Mouse (Mus musculus) erythroid progenitor cell, adult 5-6 weeks (primary cell): ENCODE data around the gene Btrc. TPM values are rescaled to one million over a fixed set of nuclear protein-coding genes. Genes with fewer than 3 reads are reported as not detected.

Experiments
- ATAC-seq: replicated peaks from 2 replicates; pipeline ENCODE4 v1.8.0; 2016; ENCODE audit warnings: moderate number of reproducible peaks, mild to moderate bottlenecking, moderate TSS enrichment, inconsistent platforms; ENCODE audit not compliant: poor library complexity, low FRiP score, severe bottlenecking
- total RNA-seq, 2 experiments: library from RNA; stranded (forward) in 1 of 2; stranded (reverse) in 1 of 2; fragments of 150-400 nt in 1 of 2; fragments of 186-747, 209-891 nt in 1 of 2; gene quantifications; 2 replicates each; pipeline versions ENCODE4 v1.2.3 to v1.2.4; 2015 to 2017; ENCODE audit warnings: low replicate concordance in 2 of 2

Btrc gene
- total RNA-seq, 2 experiments from 2014 or later, result 130 to 268 TPM

DNA sequence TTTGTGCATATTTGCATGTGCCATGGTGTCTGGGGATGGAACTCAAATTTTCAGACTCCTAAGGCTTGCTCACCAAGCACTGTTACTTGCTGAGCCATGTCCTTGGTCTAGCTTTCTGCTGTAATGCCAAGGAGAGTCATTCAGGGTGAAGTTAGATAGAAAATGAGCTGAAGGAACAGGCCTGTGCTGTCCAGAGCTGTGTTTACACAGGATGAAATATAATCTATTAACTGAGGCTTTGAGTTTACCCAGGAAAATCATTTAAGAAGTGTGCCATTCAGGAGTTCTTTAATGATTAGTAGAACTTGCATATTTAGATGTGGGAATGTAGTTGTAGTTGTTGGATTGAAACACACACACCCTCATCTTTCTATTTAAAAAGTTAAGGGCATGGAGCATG, 54.1 kb downstream of the Btrc start:
- no peak for ATAC-seq

DNA sequence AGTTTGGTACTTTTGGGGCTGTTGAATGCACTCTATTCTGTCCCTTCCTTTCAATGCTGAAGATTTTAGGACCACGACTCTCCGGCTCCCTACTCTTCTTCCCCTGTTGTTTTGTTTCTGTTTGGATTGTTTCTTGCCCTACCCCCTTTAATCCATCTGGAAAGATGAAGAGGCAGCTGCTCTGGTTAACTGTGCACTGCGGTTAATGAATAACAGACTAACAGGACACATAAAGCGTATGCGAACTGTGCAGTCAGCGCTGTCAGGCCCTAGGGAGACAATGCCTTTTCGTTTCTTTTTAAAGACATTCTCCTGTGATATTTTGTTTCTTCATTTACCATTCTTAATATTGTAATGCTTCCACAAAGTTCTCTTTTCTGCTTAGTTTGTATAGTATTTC, 58.7 kb downstream of the Btrc start:
- no peak for ATAC-seq

DNA sequence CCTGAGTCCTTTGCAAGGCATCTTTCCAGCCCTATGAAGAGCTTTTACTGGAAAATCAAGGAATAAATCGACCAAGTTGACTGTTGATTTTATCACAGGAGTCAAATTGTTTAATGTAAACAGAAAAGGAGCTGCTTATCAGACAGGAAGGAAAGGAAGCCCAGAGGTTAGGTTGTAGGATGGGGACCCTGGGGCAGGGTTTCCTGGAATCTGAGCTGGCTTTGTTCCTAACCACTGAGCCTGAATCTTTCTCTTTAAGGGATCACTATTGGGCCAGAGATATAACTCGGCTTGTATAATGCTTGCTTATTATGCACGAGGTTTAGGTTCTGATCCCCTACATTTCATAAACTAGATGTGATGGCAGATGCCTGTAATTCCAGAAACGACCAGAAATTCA, 64.6 kb downstream of the Btrc start:
- no peak for ATAC-seq

DNA sequence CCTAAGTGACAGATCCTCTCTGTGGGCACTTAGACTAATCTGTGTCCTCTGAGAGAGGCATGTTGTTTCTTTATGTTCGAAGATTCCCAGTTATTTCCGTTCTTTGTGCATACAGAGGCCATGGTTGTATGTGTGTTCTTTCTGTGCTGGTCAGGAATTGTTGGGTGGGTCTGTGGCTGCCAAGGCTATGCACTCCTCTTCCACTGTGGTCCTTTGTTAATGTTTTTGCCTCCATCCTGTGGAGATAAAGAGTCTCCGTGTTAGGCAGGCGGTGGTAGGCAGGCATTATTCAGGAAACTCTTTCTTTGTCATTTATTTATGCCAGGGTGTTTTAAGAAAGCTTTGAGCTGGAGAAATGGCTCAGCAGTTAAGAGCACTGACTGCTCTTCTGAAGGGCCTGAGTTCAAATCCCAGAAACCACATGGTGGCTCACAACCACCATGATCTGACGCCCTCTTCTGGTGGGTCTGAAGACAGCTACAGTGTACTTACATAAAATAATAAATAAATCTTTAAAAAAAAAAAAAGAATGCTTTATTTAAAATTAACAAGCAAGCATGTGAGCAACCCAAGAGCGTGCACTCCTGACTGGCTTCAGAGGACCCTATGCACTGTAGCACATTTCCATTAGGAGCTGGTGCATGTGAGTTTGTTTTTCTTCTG, 67.6 kb downstream of the Btrc start:
- ATAC-seq, result no peak

DNA sequence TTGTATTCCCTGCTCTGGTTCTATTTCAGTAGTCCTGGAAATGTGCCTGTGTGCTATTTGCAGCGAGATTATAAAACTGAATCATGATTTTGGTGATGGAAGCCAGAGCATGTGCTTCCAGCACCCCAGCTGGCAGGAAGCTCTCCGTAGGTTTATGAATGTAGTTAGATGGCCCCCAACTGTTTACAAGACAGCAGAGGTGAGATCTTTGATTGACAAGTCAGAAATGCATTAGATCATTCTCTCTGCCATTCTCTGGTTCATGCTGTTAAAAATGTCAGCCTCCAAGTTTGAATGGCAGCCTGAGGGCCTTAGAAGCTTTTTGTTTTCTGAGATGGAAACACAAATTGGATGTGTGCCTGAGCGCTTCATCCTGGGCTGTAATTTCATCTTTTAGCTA, 68.8 kb downstream of the Btrc start:
- ATAC-seq, result no peak

- peak; percentile 97 for ATAC-seq
Measured at GRCm38 (mm10) chr19:45436019-45436418, 72.5 kb downstream of the Btrc start.

DNA sequence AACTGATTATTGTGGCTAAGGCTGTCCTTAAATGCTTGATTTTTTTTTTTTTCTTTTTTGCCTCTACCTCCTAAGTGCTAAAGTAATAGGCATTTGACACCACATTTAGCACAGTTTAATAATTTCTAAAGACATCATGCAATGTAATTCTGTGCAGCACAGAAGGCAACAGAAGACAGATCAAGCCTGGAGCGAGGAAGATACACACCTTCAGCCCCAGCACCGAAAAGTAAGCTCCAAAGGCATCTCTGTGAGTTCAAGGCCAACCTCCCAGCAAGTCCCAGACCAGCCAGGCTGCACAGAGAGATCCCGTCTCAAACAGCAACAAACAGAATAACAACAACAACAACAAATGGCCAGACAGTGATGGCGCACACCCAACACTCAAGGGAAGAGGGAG, 73.6 kb downstream of the Btrc start:
- no peak for ATAC-seq

GRCm38 (mm10) chr19:45438191-45438590, 74.7 kb downstream of the Btrc start:
- no peak for ATAC-seq

GRCm38 (mm10) chr19:45438928-45439846, 75.7 kb downstream of the Btrc start:
- ATAC-seq, result no peak

DNA sequence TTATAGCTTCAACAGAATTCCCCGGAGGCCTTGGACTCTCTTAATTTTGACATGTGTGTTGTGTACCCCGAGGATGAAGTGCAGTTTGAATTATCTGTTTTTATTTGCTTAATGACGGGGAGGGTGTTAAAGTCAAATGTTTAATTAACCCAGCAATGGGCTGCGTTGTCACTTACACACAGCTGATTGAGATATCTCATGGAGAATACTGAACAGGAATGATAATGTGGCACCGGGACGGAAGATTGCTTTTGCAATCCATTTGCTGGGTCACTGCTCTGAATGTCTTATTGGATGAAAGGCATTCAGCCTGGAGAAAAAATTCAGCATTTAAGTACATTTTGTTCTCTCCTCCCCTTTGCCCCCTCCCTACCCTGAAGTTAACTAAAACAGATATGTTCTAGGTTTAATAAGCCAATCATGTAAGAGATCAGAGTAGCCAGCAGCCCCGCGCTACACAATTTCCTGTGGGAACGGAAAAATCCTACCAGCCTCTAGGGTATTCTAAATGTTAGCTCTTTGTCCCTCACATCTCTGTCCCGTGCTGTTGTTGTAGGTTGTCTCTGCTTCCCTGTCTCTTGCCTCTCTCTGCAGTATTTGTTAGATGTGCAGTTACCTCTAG, 77.1 kb downstream of the Btrc start:
- ATAC-seq, result no peak

- no peak for ATAC-seq
Measured at GRCm38 (mm10) chr19:45441717-45442116, 78.2 kb downstream of the Btrc start.

DNA sequence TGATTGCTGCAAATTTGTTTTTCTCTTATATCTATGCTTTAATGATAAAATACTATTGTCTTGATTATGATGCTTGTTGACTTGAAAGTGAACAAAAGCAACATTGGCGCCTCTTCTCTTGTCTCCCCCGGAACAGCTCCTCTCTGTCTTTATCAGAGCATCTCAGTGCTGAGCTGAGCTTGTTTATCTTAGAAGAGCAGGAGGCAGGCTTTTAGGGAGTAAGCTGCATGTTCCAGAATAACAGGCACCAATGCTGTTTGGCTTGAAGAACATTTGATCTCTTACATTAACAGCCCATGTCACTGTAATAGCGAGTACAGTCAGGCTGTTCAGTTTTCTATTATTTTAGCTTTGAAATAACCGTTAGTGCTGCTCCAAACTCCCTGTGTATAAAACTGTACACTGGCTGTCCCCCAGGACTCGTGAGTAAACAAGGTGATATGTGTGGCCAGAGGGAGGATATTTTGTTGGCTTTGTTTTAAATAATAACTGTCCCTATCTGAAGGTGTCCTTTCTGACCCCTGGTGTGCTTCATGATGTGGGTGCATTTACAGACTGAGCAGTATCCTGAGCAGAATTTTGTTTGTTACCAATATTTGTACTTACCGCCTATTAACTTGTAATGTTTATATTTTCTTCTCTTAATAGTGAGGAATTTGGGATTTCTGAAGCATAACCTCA, 81.9 kb downstream of the Btrc start:
- ATAC-seq, result peak; percentile 90

DNA sequence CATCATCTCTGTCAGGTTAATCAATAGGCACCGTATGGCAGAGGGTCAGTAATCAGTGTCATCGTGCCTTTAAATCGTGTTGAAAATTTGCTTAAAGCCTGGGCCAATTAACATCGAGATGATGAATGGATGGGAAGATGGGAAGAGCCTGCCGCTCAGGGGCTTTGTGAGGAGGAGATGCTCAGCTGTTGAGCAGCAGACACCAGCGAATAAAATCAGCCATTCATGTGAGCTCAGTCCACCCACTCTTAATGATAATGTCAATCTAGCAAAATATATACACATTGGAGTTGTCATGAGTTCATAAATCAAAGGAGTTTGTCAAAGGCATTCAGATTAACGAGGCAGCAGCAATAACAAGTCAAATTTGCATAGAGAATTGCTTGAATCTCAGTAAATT, 83.1 kb downstream of the Btrc start:
- ATAC-seq, result no peak

GRCm38 (mm10) chr19:45447222-45447621, 83.7 kb downstream of the Btrc start:
- no peak for ATAC-seq

GRCm38 (mm10) chr19:45447886-45448285, 84.4 kb downstream of the Btrc start:
- ATAC-seq, result no peak

DNA sequence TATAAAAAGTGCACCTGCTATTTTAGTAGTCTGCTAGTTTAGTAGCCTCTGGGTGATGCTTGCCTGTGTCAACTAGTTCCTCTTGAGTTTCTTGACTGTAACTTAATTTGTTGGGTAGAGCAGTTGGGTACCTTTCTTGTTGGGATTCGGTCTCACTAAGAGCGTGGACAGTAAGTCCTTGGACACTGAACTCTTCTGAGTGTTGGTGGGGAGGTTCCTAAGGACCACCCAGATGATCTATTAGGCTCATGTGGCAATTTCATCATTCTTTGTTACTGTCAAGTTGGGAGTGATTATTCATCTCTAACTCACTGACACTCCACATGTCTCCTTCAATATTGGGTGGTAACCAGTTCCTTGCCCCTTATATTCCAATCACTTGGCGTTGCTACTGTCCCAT, 90.9 kb downstream of the Btrc start:
- no peak for ATAC-seq

DNA sequence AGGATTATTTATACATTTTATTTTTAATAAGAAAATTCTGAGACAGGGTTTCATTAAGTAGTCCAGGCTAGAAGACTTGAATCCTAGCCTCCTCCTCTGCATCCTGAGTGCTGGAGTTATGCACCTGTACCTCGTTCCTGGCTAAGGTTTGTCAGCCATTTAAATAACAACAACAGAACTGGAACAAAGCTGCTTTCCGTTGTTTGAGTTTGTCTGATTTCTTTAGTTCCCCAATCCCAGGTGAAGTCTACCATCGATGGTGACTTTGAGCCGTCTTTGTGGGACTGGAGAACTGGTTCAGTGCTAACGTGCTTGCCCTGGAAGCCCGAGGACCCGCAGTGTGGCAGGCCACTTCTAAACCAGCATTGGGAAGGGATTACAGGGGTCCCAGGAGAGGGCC, 93.4 kb downstream of the Btrc start:
- no peak for ATAC-seq

DNA sequence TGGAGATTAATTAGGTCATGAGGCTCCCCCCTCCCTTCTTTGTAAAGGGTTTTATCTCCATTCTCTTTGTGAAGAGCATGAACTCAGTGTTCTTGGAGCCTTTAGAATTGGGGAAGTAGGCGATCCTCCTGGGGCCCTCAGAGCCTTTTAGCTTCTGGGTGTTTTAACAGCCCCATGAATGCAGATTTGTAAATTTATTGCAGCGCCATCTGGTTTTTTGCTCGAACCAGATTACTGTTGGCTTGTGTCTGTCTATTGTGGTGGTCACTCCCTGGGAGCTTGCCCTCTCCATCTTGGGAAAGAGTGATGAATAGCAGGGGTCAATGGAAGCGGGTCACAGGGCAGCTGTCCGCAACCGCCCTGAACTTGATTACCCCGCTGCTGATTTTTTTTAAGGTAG, 95.2 kb downstream of the Btrc start:
- no peak for ATAC-seq

DNA sequence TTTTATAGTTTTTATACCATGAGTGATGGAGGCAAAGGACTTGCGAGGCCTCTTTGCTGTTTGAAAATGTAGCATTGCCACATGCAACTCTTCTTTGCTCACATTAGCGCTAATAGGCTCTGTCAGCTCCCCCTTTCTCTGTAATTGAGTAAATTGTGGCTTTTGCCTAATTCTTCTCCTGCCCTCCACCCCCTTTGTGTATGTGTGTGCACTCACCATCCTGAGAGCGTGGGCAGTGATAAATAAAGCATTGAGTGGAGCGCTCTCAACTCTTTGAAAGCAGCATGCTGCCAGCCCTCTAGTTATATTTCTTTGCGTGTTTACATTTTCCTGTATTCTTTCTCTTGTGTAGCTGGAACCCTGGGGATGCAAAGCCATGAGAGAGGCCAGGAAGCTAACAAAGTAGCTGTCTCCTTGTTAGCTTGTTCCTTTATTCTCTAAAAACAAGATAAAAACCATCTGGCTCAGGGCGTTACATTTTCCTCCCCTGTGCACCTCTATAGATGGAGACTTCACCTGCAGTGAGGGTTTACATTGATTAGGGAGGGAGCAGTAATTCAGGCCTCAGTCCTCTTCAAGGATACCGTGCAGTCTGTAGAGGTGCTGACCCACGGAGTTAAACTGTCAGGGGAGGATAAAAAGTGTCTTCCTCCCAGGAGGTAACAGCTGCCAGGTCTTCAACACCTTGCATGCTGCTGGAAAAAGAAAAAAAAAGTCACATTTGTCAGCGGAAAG, 96.6 kb downstream of the Btrc start:
- no peak for ATAC-seq
